Mouse (Mus musculus) C2C12 (cell line): ENCODE data around the gene Dlgap1.

Experiments
- CEBPB ChIP-seq: IDR thresholded peaks from one replicate; pipeline ENCODE4 v1.6.1; 2011; ENCODE audit warnings: low read depth, mild to moderate bottlenecking, control low read depth, moderate library complexity
- CTCF ChIP-seq: IDR thresholded peaks from one replicate; pipeline ENCODE4 v1.5.1; 2011; ENCODE audit not compliant: control insufficient read depth, insufficient read depth, insufficient read length
- MAX ChIP-seq: IDR thresholded peaks from one replicate; pipeline ENCODE4 v1.6.1; 2011; ENCODE audit warnings: mild to moderate bottlenecking, control low read depth

DNA sequence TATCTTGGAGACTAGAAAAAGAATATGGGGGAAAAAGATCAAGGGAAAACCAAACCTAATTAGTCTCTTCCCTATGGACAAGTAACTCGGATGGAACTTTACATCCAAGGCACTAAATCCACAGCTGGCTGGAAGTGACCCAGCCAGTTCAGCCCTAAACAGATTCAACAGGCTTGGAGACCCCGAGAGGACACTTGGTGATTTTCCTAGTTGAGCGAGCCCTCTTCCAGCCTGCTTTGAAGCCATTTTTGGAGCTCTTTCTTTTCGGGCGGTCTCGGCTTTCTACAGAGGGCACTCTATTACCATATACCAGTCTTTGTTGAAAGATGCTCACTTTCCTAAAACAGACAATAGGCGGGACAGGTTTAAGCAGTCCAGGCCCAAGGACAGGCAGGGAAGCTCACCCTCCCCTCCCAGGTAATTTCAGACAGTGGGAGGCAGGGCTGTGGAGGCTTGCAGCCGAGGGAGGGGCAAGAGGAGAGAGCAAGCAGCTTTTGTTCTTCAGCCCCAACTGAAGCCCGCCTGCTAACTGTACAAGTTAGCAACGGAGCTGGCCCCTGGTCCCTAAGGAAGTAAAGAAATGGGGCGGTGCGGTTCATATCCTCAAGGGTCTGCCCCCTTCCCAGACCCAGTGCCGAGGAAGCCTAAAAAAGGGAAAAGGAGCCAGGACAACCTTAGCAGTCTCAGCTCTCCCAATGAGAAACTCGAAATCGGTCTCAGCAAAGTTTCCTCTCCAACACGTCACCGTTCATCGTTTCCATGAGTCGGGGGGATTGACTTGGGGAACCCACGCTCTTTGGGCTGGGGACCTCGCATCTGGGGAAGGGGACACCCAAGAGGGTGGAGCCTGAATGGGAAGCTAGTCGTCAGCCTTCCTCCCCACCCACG lies 879.9 kb downstream of the Dlgap1 start:
- no peak for TF ChIP-seq CTCF
- no peak for TF ChIP-seq MAX
- no peak for TF ChIP-seq CEBPB
